Mouse (Mus musculus) ES-E14 (cell line): ENCODE data around the gene Ackr3.

Experiments
- CHD2 ChIP-seq: IDR thresholded peaks from 2 replicates; pipeline ENCODE4 v1.6.1; 2014; ENCODE audit warnings: mild to moderate bottlenecking, low read depth, low read length, inconsistent platforms
- HCFC1 ChIP-seq: IDR thresholded peaks from 2 replicates; pipeline ENCODE4 v1.6.1; 2012; ENCODE audit warnings: low read length, inconsistent platforms, borderline replicate concordance; ENCODE audit not compliant: insufficient read depth
- ZC3H11A ChIP-seq: IDR thresholded peaks from 2 replicates; pipeline ENCODE4 v1.6.1; 2012; ENCODE audit warnings: low read depth, mild to moderate bottlenecking, inconsistent platforms, low read length, borderline replicate concordance
- ZNF384 ChIP-seq: IDR thresholded peaks from 2 replicates; pipeline ENCODE4 v1.6.1; 2012; ENCODE audit warnings: low read depth, low read length, inconsistent platforms

DNA sequence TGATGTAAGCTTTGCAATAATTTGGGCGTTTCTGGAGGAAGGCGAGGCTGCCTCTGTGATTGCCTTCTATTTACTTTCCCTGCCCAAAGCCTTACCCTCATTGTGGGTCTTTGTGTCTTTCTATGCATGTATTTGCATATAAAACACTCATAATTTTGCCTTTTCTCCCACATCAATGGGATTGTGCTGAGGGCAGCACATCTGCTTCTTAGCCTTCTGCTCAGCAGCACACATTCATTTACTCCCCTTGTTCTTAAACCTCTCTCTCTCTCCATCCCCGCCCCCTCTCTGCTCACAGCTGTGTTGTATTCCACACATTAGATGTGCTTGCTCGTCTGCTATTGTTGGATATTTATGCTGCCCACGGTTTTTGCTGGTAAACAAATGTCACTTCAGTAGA is 5.3 kb downstream of the Ackr3 start:
- TF ChIP-seq ZC3H11A (no peak), CHD2 (no peak), ZNF384 (no peak), HCFC1 (no peak)
